Mouse (Mus musculus) gastrocnemius, postnatal 36 days (tissue): ENCODE results near the gene Sars. TPM values are rescaled to one million over a fixed set of nuclear protein-coding genes. Genes with fewer than 3 reads are reported as not detected.
A peak's percentile ranks its signal among the peaks of the same experiment; 100 is the strongest.

Experiments used
- DNase-seq, 2 experiments: peaks; one replicate each; pipeline ENCODE4 v3.0.0; 2022
- intact Hi-C: fragments of 180-260 bp; cut with DNase I; formaldehyde crosslinking; loops from one replicate; pipeline ENCODE4 v1.15.1; 2025
- long read RNA-seq, 2 experiments: library from polyadenylated mRNA; stranded (forward); transcript quantifications; one replicate each; pipeline ENCODE4 v2.0.0; 2021
- total RNA-seq, 2 experiments: library from RNA; stranded (reverse); gene quantifications; 2 replicates each; pipeline ENCODE4 v1.2.3; 2021

The Sars gene
- 100 to 1,000 TPM; 114 to 119 TPM for total RNA-seq
- long read RNA-seq, experiment 1, transcript Sars-201 (11 exons, 3,570 nt), result major isoform, 60 of 107 reads
- long read RNA-seq, experiment 1, transcript Sars-202 (12 exons, 1,866 nt), result minor isoform, 8 of 107 reads
- long read RNA-seq, experiment 1, partial matches to known transcripts, result 35 of 107 reads
- long read RNA-seq, experiment 1, other reads (novel, unspliced or antisense), result 4 of 107 reads
- long read RNA-seq, experiment 2, transcript Sars-202 (12 exons, 1,866 nt), result minor isoform, 6 of 143 reads
- long read RNA-seq, experiment 2, transcript Sars-201 (11 exons, 3,570 nt), result major isoform, 83 of 143 reads
- long read RNA-seq, experiment 2, partial matches to known transcripts, result 52 of 143 reads
- long read RNA-seq, experiment 2, other reads (novel, unspliced or antisense), result 2 of 143 reads

GRCm38 (mm10) chr3:108444698-108445365 lies at the start of gene Sars:
Sars (minus strand) TSS chr3:108445209.
- peak; percentile 84 to 88 for DNase-seq
- intact Hi-C loops, result no loop called here

GRCm38 (mm10) chr3:108489968-108490367 lies 45.0 kb upstream of the Sars start:
- intact Hi-C loops, result no loop called here
- no peak for DNase-seq

GRCm38 (mm10) chr3:108484749-108485148 lies 39.7 kb upstream of the Sars start:
- intact Hi-C loops, result no loop called here
- DNase-seq, result no peak

- DNase-seq, result no peak
- intact Hi-C loops, result no loop called here
Measured at GRCm38 (mm10) chr3:108478800-108479199, 33.8 kb upstream of the Sars start.

DNA sequence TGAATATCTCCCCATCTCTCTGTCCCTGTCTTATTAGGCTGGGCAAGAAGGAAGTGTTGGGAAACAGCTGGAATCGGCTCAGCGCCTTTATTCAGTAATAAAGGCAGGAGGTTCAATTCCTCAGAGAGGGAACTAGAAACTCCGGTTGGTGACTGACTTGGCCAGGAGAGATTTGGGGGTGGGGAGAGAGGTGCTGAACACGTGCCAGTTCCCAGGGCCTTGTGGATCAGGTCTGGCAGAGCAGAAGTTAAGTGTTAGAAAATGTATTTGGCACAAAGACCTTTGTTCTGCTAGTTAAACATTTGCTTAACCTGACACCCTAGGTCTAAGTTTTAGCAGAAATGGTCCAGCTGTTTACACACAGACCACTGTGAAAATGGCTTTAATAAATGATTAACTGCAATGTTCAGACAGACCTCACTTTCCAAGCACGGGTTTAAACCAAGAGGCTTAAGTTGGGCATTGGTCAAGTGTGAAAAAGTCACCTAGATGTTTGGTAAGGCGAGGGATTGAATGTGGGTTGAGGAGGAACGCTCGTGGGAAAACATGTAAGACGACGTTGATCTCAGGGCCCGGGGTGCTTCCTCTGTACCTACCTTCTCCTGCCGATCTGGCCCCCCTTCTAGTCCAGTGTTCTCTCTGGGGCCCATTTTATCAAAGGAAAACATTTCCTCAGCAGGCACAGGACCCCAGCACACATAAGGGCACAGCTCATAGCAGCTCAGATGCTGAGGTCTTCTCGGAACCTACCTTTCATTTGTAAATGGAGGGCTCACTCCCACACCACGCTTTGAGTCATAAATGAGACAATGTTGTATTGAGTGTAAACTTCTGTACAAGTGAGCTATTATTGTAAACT lies 32.0 kb upstream of the Sars start:
- intact Hi-C loops, result no loop called here
- DNase-seq, result peak in 1 of 2 experiments; percentile 22

GRCm38 (mm10) chr3:108475496-108475895 lies 30.5 kb upstream of the Sars start:
- intact Hi-C loops, result no loop called here
- DNase-seq, result no peak

- intact Hi-C loops, result no loop called here
- DNase-seq, result no peak
Measured at GRCm38 (mm10) chr3:108474969-108475368, 30.0 kb upstream of the Sars start.

DNA sequence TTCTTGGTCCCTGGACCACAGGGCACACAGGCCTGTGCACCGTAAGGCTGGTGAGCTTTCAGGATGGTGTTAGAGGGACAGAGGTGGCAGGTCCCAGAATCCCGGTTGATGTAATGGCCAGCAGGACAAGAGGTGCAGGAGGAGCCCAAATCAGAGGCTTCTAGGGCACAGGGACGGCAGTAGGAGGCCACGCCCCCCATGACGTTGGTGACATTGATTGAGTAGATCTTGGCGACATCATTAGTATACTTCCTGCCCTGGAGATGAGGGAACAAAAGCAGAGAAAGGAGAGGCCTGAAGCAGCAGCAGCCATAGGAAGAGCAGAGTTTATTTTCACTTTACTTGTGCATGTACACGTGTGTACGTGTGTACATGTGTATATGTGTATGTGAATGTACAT lies 22.8 kb upstream of the Sars start:
- intact Hi-C loops, result loop anchor here (5.0 kb wide), 2 partner anchors 85 to 100 kb away; no protein-coding TSS in a partner anchor
- DNase-seq, result no peak

GRCm38 (mm10) chr3:108466425-108466824 lies 21.4 kb upstream of the Sars start:
- intact Hi-C loops, result loop anchor here (5.0 kb wide), 2 partner anchors 86 to 101 kb away; no protein-coding TSS in a partner anchor
- peak; percentile 34 to 37 for DNase-seq

DNA sequence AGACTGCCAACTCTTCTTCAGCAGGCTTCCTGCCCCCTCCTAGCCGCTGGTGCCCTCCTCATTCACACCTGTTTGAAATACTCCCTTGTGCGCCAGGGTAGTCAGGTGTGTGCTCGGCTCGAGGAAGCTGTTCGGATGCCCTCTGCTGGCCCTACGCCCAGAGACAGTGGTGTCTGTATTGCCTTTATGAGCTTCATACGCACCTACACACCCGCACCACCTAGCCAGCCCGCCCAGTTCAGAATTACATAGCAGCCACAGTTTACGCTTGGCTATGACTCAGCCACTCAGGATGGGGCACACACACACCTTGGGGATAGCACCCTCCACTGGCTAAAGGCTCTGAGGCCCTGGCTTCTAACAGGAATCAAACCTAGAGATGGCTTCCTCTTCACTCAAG lies 13.9 kb upstream of the Sars start:
- DNase-seq, result no peak
- intact Hi-C loops, result no loop called here

GRCm38 (mm10) chr3:108458380-108458779 lies 13.4 kb upstream of the Sars start:
- DNase-seq, result no peak
- intact Hi-C loops, result no loop called here

- intact Hi-C loops, result no loop called here
Measured at GRCm38 (mm10) chr3:108454172-108454571, 9.2 kb upstream of the Sars start.

GRCm38 (mm10) chr3:108451969-108452368 lies 7.0 kb upstream of the Sars start:
- no peak for DNase-seq
- intact Hi-C loops, result no loop called here

More at GRCm38 (mm10) chr3:108454172-108454571, 9.2 kb upstream of the Sars start:
- no peak for DNase-seq

GRCm38 (mm10) chr3:108445366-108445705 lies 327 bp upstream of the Sars start:
- no peak for DNase-seq
- intact Hi-C loops, result no loop called here

- intact Hi-C loops, result no loop called here
- no peak for DNase-seq
Measured at GRCm38 (mm10) chr3:108444029-108444428, 980 bp downstream of the Sars start.

DNA sequence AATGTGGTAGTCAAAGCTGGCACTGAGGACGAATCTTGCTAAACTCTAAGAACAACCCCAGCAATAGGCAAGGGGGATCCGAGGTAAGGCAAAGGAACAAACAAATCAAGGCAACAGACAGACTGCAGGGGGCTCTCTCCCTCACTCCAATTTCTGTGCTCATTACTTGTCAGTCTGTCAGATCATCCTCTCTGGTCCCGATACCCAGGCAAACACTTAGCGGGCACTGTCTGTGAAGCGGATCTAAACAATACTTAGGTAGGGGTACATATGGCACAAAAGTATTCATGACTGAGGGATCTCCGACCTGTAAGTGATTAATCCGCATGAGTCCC lies 8.7 kb downstream of the Sars start:
- DNase-seq, result no peak
- intact Hi-C loops, result no loop called here

DNA sequence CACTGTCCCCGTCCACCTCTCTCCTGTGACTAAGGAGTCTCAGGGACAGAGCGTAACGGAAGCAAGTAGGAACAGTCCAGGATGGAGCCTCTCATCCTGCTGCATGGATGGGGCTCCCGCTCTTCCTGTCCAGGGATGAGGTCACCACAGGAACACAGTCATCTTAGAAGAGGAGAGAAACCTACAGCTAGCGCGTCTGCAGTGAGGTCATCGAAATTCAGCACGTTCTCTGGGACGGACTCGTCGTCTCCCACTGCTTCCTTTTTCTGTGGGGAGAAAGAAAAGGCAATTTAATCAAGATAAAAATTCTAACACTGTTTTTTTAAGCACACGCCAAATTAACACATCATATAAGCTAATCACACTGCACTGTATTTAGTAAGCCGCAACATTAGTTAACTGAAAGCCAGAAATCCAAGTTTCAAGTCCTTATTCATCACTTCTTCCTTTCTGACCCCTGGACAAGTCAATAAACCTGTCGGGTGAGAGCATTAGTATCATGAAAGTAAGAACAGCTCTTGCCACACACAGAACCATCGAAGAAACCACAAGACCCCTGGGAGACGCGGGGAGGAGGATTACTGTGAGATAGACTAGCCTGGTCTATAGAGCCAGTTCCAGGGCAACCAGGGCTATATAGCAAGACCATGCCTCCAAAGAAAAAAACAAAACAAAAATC lies 9.2 kb downstream of the Sars start:
- intact Hi-C loops, result no loop called here
- DNase-seq, result no peak

DNA sequence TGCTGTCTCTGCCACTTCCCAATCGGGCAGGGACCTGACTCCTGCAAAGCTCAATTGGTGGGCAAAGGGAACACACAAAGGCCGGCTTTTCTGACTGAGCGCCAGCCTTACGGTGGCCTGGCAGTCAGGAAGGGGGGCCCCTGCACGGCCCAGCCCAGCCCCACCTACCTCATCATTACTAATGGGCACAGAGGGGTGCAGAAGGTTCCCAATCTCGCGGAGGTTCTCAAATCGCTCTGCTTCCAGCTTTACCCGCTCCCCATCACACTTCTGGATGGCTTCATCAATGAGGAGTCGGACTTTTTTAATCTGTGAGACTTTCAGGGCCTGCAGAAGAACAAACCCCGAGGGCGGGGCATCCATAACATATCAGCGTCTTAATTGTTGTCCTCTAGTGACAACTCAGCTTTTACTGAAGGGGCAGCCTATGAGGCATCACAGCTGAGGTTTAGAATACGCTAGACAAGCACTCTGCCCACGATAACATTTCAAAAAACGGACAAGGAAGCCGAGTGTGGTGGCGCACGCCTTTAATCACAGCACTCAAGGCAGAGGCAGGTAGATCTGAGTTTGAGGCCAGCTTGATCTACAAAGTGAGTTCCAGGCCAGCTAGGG lies 11.0 kb downstream of the Sars start:
- intact Hi-C loops, result no loop called here
- DNase-seq, result no peak

GRCm38 (mm10) chr3:108433188-108433880 lies 11.7 kb downstream of the Sars start:
- DNase-seq, result no peak
- intact Hi-C loops, result no loop called here
